Mouse (Mus musculus) heart, postnatal 0 days (tissue): ENCODE results near the gene Wnt4. TPM values are rescaled to one million over a fixed set of nuclear protein-coding genes. Genes with fewer than 3 reads are reported as not detected.

Source experiments
- ATAC-seq: fragments of 200-750 bp; cut with Nextera tagmentation; 2 replicates; pipeline ENCODE4 v1.8.0; 2017; ENCODE audit warnings: low read depth, moderate number of reproducible peaks, moderate library complexity; ENCODE audit not compliant: insufficient read depth
- DNase-seq: peaks from one replicate; pipeline ENCODE4 v3.0.0-alpha.2; 2016; ENCODE audit warnings: low spot score
- H3K27ac ChIP-seq: fragments of 300-500 bp; sonication (generic); 2 replicates; pipeline ENCODE4 v1.5.1; 2014; ENCODE audit warnings: low read depth, mild to moderate bottlenecking
- H3K27me3 ChIP-seq: fragments of 300-500 bp; sonication (generic); 2 replicates; pipeline ENCODE4 v1.6.1; 2014; ENCODE audit warnings: low read length, mixed read lengths; ENCODE audit not compliant: control insufficient read depth, insufficient read depth
- H3K36me3 ChIP-seq: fragments of 300-500 bp; sonication (generic); replicated peaks from 2 replicates; pipeline ENCODE4 v1.6.1; 2014; ENCODE audit warnings: low read length, mixed read lengths; ENCODE audit not compliant: control insufficient read depth, insufficient read depth
- H3K4me1 ChIP-seq: fragments of 300-500 bp; sonication (generic); 2 replicates; pipeline ENCODE4 v1.6.1; 2014; ENCODE audit warnings: antibody characterized with exemption; ENCODE audit not compliant: control insufficient read depth, insufficient read depth
- H3K4me2 ChIP-seq: fragments of 300-500 bp; sonication (generic); 2 replicates; pipeline ENCODE4 v1.6.1; 2014; ENCODE audit warnings: low read depth, mild to moderate bottlenecking, low read length, moderate library complexity
- H3K4me3 ChIP-seq: fragments of 300-500 bp; sonication (generic); 2 replicates; pipeline ENCODE4 v1.5.1; 2014; ENCODE audit warnings: low read depth, low read length
- H3K9ac ChIP-seq: fragments of 300-500 bp; sonication (generic); replicated peaks from 2 replicates; pipeline ENCODE4 v1.6.1; 2014; ENCODE audit warnings: low read depth, low read length, mixed read lengths
- H3K9me3 ChIP-seq: fragments of 300-500 bp; sonication (generic); replicated peaks from 2 replicates; pipeline ENCODE4 v1.6.1; 2016; ENCODE audit warnings: low read length; ENCODE audit not compliant: control insufficient read depth
- CTCF ChIP-seq: IDR thresholded peaks from 2 replicates; pipeline ENCODE4 v1.5.1; 2016; ENCODE audit warnings: antibody characterized with exemption, control low read depth, low read depth
- EP300 ChIP-seq: IDR thresholded peaks from 2 replicates; pipeline ENCODE4 v1.6.1; 2016; ENCODE audit warnings: antibody characterized with exemption, low read depth
- WGBS: fragments of 180-500 bp; shearing (Covaris S2); extraction: QIAGEN DNeasy Blood & Tissue Kit; methylation state at CpG from one replicate; pipeline ENCODE4 v1.1.7; 2014; 5-methylcytosine and 5-hydroxymethylcytosine counted together
- polyA plus RNA-seq: library from polyadenylated mRNA; unstranded; fragments of >200 nt; fragmentation: Nextera tagmentation; extraction: Ambion mirVana; gene quantifications from 2 replicates; pipeline ENCODE4 v1.2.1, GENCODE M21; 2015
- total RNA-seq: library from RNA; depleted of rRNA; stranded (reverse); fragments of >200 nt; gene quantifications from 2 replicates; pipeline ENCODE4 v1.2.3, GENCODE M21; 2014; ENCODE audit warnings: low replicate concordance; rRNA removed

Wnt4 gene
- total and polyA plus RNA-seq, 2 experiments from 2014 or later = 0.36 to 2.9 TPM

DNA sequence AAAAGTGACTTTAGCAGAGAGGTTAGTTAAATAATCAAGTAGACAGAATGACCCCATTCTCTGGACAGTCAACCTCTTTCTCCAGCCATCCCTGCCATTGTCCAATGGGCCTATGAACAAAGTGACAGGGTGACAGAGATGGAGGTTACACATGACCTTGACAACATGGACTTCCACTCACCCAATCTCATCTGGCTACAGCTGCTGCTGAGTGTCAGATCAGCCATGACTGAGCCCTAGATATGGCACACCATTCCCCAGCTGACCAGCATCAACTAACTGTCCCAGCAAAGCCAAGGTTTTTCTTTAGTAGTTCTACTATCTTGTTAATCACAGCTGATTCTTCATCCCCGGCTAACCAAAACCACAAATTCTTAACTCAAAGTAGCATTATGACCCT, 65.5 kb downstream of the Wnt4 start:
- no peak for DNase-seq
- Histone ChIP-seq H3K4me2 (no peak overlapping the region), H3K4me3 (no peak overlapping the region), H3K36me3 (0 out of 2 replicates have a peak, but pooled peaks cover 8% of the 10 kb centered on the region), H3K27me3 (no peaks in the 10 kb centered on the region), H3K9ac (no peak overlapping the region), H3K27ac (no peak overlapping the region), H3K9me3 (no peaks in the 10 kb centered on the region), H3K4me1 (peaks cover 26% of the 10 kb centered on the region)
- WGBS = 85% methylated on average over 1 of the region's 1 CpGs
- no peak for ATAC-seq
- no peak for TF ChIP-seq CTCF
- TF ChIP-seq EP300 = no peak

DNA sequence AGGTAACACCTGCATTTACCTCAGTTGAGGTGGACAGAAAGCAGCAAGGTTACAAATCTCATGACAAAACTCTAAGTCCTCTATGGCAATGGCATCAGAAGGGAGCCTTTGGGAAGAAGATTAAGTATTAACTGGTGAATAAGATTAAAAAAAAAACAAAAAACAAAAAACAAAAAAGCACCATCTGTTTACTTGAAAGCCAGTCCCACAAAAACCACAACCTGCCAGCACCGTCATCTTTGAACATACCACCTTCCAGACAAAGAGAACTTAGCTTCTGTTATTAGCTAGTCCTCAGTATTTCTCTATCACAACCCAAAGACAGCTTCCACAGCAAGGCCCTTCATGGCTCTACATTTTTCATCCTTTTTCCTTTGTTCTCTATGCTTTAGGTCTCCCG, 67.8 kb downstream of the Wnt4 start:
- no peak overlapping the region for H3K9ac ChIP-seq
- peaks cover 19% of the 10 kb centered on the region for H3K4me1 ChIP-seq
- no peak overlapping the region for H3K4me2 ChIP-seq
- no peak for ATAC-seq
- no peak overlapping the region for H3K27ac ChIP-seq
- no peak overlapping the region for H3K4me3 ChIP-seq
- H3K9me3 ChIP-seq = no peaks in the 10 kb centered on the region
- 0 out of 2 replicates have a peak, but pooled peaks cover 8% of the 10 kb centered on the region for H3K36me3 ChIP-seq
- WGBS = 91% methylated on average over 2 of the region's 2 CpGs
- TF ChIP-seq CTCF = no peak
- no peak for TF ChIP-seq EP300
- no peak for DNase-seq
- no peaks in the 10 kb centered on the region for H3K27me3 ChIP-seq

DNA sequence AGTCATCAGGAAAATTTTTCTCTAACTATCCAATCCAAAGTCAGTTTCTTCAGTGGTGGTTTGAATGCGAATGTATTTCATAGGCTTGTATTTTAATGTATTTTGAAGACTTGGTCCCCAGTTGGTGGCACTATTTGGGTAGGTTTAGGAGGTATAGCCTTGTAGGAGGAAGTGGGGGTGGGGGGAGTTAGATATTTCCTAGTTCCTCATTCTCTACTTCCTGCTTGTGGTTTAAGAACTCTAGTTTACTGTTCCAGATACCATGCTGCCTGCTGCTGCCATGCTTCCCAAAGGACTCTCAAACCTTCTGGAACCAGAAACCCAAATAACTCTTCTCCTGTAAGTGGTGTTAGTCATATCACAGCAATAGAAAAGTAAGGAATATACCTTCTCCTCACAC, 68.5 kb downstream of the Wnt4 start:
- Histone ChIP-seq H3K27ac (no peak overlapping the region), H3K36me3 (0 out of 2 replicates have a peak, but pooled peaks cover 8% of the 10 kb centered on the region), H3K4me3 (no peak overlapping the region), H3K9ac (no peak overlapping the region), H3K9me3 (no peaks in the 10 kb centered on the region), H3K4me1 (peaks cover 19% of the 10 kb centered on the region), H3K27me3 (no peaks in the 10 kb centered on the region), H3K4me2 (no peak overlapping the region)
- WGBS = 94% methylated on average over 1 of the region's 1 CpGs
- DNase-seq (no peak), ATAC-seq (no peak)
- TF ChIP-seq EP300 = no peak
- no peak for TF ChIP-seq CTCF

Other genes starting within 250 kb of the Wnt4 start
- gene Zbtb40, start 228.7 kb upstream of the Wnt4 start, total RNA-seq = 6.8 and 11.3 TPM in 2 replicates
- 1.1 and 1.3 TPM in 2 replicates for gene Zbtb40, start 228.7 kb upstream of the Wnt4 start, polyA plus RNA-seq
- gene Cdc42, start 80.2 kb downstream of the Wnt4 start, total RNA-seq = 295 and 311 TPM in 2 replicates
- 395 and 397 TPM in 2 replicates for gene Cdc42, start 80.2 kb downstream of the Wnt4 start, polyA plus RNA-seq
- gene Cela3a, start 132.3 kb downstream of the Wnt4 start, total RNA-seq = not detected in 2 replicates
- not detected in 2 replicates for gene Cela3a, start 132.3 kb downstream of the Wnt4 start, polyA plus RNA-seq
- not detected in 2 replicates for gene Cela3b, start 153.1 kb downstream of the Wnt4 start, total RNA-seq
- gene Cela3b, start 153.1 kb downstream of the Wnt4 start, polyA plus RNA-seq = not detected in 2 replicates
- not detected in 2 replicates for gene 1700013G24Rik, start 175.8 kb downstream of the Wnt4 start, total RNA-seq
- not detected in 2 replicates for gene 1700013G24Rik, start 175.8 kb downstream of the Wnt4 start, polyA plus RNA-seq
- 473 and 516 TPM in 2 replicates for gene Hspg2, start 191.3 kb downstream of the Wnt4 start, total RNA-seq
- 41.2 and 42.4 TPM in 2 replicates for gene Hspg2, start 191.3 kb downstream of the Wnt4 start, polyA plus RNA-seq